Mouse (Mus musculus): Measurements from ENCODE around the gene Slc39a11. TPM values are rescaled to one million over a fixed set of nuclear protein-coding genes. Genes with fewer than 3 reads are reported as not detected.

Slc39a11 gene
- polyA plus RNA-seq, 1 experiment = 14.7 TPM

GRCm38 (mm10) chr11:113208521-113209072 is 441.3 kb downstream of the Slc39a11 start:
- 46% methylated on average over 18 of the region's 18 CpGs for WGBS
- Histone ChIP-seq H3K27ac (ENCODE audit: control insufficient read depth, insufficient read depth, low read depth, low read length, poor library complexity) (no peak overlapping the region), H3K4me3 (replicated peaks; ENCODE audit: control insufficient read depth, low read depth, low read length) (no peak overlapping the region), H3K4me1 (ENCODE audit: control insufficient read depth, insufficient read depth, low read length) (no peaks in the 10 kb centered on the region)
- TF ChIP-seq CTCF (IDR thresholded peaks at IDR 0.05; ENCODE audit: control insufficient read depth, insufficient read depth, low read length) (no peak), POLR2A (IDR thresholded peaks at IDR 0.05; ENCODE audit: borderline replicate concordance, control insufficient read depth, low read depth, low read length) (no peak)

- 62% methylated on average over 14 of the region's 14 CpGs for WGBS
- H3K4me3 ChIP-seq (replicated peaks; ENCODE audit: control insufficient read depth, low read depth, low read length) = no peak overlapping the region
Measured at GRCm38 (mm10) chr11:113207966-113208365, 441.9 kb downstream of the Slc39a11 start.

GRCm38 (mm10) chr11:113206099-113206498 is 443.8 kb downstream of the Slc39a11 start:
- 80% methylated on average over 10 of the region's 10 CpGs for WGBS
- Histone ChIP-seq H3K4me3 (replicated peaks; ENCODE audit: control insufficient read depth, low read depth, low read length) (no peak overlapping the region), H3K27ac (ENCODE audit: control insufficient read depth, insufficient read depth, low read depth, low read length, poor library complexity) (no peak overlapping the region), H3K4me1 (ENCODE audit: control insufficient read depth, insufficient read depth, low read length) (no peaks in the 10 kb centered on the region)
- TF ChIP-seq POLR2A (IDR thresholded peaks at IDR 0.05; ENCODE audit: borderline replicate concordance, control insufficient read depth, low read depth, low read length) (no peak), CTCF (IDR thresholded peaks at IDR 0.05; ENCODE audit: control insufficient read depth, insufficient read depth, low read length) (no peak)

More at GRCm38 (mm10) chr11:113207966-113208365, 441.9 kb downstream of the Slc39a11 start:
- Histone ChIP-seq H3K27ac (ENCODE audit: control insufficient read depth, insufficient read depth, low read depth, low read length, poor library complexity) (no peak overlapping the region), H3K4me1 (ENCODE audit: control insufficient read depth, insufficient read depth, low read length) (no peaks in the 10 kb centered on the region)
- TF ChIP-seq POLR2A (IDR thresholded peaks at IDR 0.05; ENCODE audit: borderline replicate concordance, control insufficient read depth, low read depth, low read length) (no peak), CTCF (IDR thresholded peaks at IDR 0.05; ENCODE audit: control insufficient read depth, insufficient read depth, low read length) (no peak)

GRCm38 (mm10) chr11:113203008-113203407 is 446.9 kb downstream of the Slc39a11 start:
- H3K27ac ChIP-seq (ENCODE audit: control insufficient read depth, insufficient read depth, low read depth, low read length, poor library complexity) = no peak overlapping the region
- 20% methylated on average over 7 of the region's 7 CpGs for whole genome bisulfite sequencing
- H3K4me3 ChIP-seq (replicated peaks; ENCODE audit: control insufficient read depth, low read depth, low read length) = no peak overlapping the region
- TF ChIP-seq POLR2A (IDR thresholded peaks at IDR 0.05; ENCODE audit: borderline replicate concordance, control insufficient read depth, low read depth, low read length) (no peak), CTCF (IDR thresholded peaks at IDR 0.05; ENCODE audit: control insufficient read depth, insufficient read depth, low read length) (no peak)
- no peaks in the 10 kb centered on the region for H3K4me1 ChIP-seq (ENCODE audit: control insufficient read depth, insufficient read depth, low read length)

- TF ChIP-seq CTCF (IDR thresholded peaks at IDR 0.05; ENCODE audit: control insufficient read depth, insufficient read depth, low read length) (no peak), POLR2A (IDR thresholded peaks at IDR 0.05; ENCODE audit: borderline replicate concordance, control insufficient read depth, low read depth, low read length) (peak; percentile 66)
- no peaks in the 10 kb centered on the region for H3K4me1 ChIP-seq (ENCODE audit: control insufficient read depth, insufficient read depth, low read length)
- H3K4me3 ChIP-seq (replicated peaks; ENCODE audit: control insufficient read depth, low read depth, low read length) = peak overlapping the region; percentile 48
- WGBS = under 1% methylated on average over 42 of the region's 42 CpGs
- H3K27ac ChIP-seq (ENCODE audit: control insufficient read depth, insufficient read depth, low read depth, low read length, poor library complexity) = no peak overlapping the region
Measured at GRCm38 (mm10) chr11:113201470-113201997, 448.3 kb downstream of the Slc39a11 start.

GRCm38 (mm10) chr11:113200901-113201300 is 449.0 kb downstream of the Slc39a11 start:
- WGBS = 24% methylated on average over 15 of the region's 15 CpGs
- H3K4me3 ChIP-seq (replicated peaks; ENCODE audit: control insufficient read depth, low read depth, low read length) = peak overlapping the region; percentile 12
- H3K27ac ChIP-seq (ENCODE audit: control insufficient read depth, insufficient read depth, low read depth, low read length, poor library complexity) = no peak overlapping the region
- TF ChIP-seq CTCF (IDR thresholded peaks at IDR 0.05; ENCODE audit: control insufficient read depth, insufficient read depth, low read length) (no peak), POLR2A (IDR thresholded peaks at IDR 0.05; ENCODE audit: borderline replicate concordance, control insufficient read depth, low read depth, low read length) (no peak)
- H3K4me1 ChIP-seq (ENCODE audit: control insufficient read depth, insufficient read depth, low read length) = no peaks in the 10 kb centered on the region

- 72% methylated on average over 15 of the region's 15 CpGs for WGBS
- TF ChIP-seq CTCF (IDR thresholded peaks at IDR 0.05; ENCODE audit: control insufficient read depth, insufficient read depth, low read length) = no peak
- TF ChIP-seq POLR2A (IDR thresholded peaks at IDR 0.05; ENCODE audit: borderline replicate concordance, control insufficient read depth, low read depth, low read length) = no peak
- Histone ChIP-seq H3K4me1 (ENCODE audit: control insufficient read depth, insufficient read depth, low read length) (no peaks in the 10 kb centered on the region), H3K4me3 (replicated peaks; ENCODE audit: control insufficient read depth, low read depth, low read length) (no peak overlapping the region), H3K27ac (ENCODE audit: control insufficient read depth, insufficient read depth, low read depth, low read length, poor library complexity) (no peak overlapping the region)
Measured at GRCm38 (mm10) chr11:113198586-113198985, 451.3 kb downstream of the Slc39a11 start.

GRCm38 (mm10) chr11:113197624-113198023 is 452.3 kb downstream of the Slc39a11 start:
- Histone ChIP-seq H3K4me3 (replicated peaks; ENCODE audit: control insufficient read depth, low read depth, low read length) (no peak overlapping the region), H3K27ac (ENCODE audit: control insufficient read depth, insufficient read depth, low read depth, low read length, poor library complexity) (no peak overlapping the region), H3K4me1 (ENCODE audit: control insufficient read depth, insufficient read depth, low read length) (no peaks in the 10 kb centered on the region)
- TF ChIP-seq CTCF (IDR thresholded peaks at IDR 0.05; ENCODE audit: control insufficient read depth, insufficient read depth, low read length) = no peak
- no peak for TF ChIP-seq POLR2A (IDR thresholded peaks at IDR 0.05; ENCODE audit: borderline replicate concordance, control insufficient read depth, low read depth, low read length)
- 52% methylated on average over 8 of the region's 8 CpGs for WGBS
